Mouse (Mus musculus) Muller cell, postnatal 12 days (primary cell): ENCODE data around the gene Isca2.

Experiments
- DNase-seq: peaks from one replicate; pipeline ENCODE4 v3.0.0-alpha.2; 2015; ENCODE audit errors: inconsistent ontology term

The Isca2 gene

DNA sequence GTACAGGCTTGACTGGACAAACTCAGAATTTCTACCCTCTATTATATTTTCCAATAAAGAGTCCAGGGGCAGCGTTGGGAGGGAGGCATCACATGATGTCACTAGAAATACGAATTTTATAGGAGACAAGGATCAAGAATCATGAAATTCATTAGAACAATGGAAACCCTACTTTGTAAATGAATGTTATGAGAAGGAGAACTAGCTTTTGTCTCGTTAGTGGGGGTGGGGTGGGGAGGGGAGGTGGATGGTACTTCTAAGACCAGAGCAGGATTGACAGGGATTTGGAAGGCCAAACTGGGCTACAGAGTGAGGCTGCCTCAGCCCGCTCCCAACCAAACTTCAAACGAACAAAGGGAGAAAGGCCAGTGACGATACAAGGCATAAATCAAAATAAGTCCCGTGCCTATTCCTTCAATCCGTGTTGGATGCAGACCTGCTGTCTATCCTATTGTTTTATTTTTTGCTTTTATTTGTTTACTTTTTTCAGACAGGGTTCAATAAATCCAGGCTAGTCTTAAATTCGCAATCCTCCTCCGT, 1.0 kb upstream of the Isca2 start:
- DNase-seq, result no peak

DNA sequence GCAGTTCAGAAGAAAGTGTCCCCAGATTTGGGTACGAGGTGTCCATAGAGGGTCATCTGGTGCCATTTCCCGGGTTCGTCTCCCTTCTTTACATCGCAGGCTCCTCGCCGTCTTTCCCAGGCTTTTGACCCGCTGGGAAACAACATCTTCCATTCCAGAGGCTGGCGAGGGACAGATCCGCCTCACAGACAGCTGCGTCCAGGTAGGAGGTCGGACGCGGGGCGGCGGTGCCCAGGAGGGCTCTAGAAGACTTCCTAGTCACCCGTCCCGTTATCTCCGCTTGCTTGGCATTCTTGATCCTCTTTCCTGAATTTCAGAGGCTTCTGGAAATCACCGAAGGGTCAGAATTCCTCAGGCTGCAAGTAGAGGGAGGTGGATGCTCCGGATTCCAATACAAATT, 425 bp downstream of the Isca2 start:
- DNase-seq, result no peak

GRCm38 (mm10) chr12:84774376-84774775, 1.3 kb downstream of the Isca2 start:
- DNase-seq, result peak; percentile 25

- no peak for DNase-seq
Observed at GRCm38 (mm10) chr12:84776229-84776628, 3.2 kb downstream of the Isca2 start.

GRCm38 (mm10) chr12:84784604-84785381, 11.7 kb downstream of the Isca2 start:
- peak; percentile 81 for DNase-seq

DNA sequence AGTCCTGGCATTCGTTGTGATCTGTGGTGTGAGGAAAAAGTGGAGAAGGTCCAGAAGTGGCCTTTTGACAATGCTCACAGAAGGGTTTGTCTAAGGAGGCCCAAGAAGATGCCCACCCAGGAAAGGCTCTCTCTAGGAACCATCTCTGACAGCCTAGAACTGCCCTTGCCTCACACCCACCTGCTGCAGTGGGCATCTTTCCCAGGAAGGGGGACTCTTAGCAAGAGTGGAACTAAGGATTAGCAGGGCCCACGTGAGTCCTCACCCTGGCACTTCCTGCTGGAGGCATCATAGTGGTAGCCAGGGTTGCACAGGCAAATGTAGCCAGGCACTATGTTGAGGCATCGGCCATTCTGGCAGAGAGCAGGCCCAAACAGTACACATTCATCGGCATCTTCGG, 13.0 kb downstream of the Isca2 start:
- no peak for DNase-seq

DNA sequence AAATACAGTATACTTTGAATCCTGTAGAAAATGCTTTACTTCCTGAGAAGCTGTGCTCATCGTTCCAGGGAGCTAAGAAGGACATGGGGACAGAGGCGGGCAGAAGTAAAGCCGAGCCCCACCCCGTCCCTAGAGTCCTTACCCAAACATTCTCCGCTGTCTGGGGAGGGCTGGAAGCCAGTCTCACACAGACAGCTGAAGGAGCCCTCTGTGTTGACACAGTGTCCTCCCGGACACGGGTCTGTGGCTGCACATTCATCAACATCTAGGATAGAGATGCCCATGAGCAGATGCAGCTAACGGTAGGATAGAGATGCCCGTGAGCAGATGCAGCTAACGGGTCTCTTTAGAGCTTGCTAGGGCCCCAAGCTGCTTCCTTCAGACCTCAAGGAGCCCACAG, 17.8 kb downstream of the Isca2 start:
- DNase-seq, result no peak

- no peak for DNase-seq
Observed at GRCm38 (mm10) chr12:84792629-84793028, 19.6 kb downstream of the Isca2 start.

GRCm38 (mm10) chr12:84794647-84795046, 21.6 kb downstream of the Isca2 start:
- DNase-seq, result no peak

DNA sequence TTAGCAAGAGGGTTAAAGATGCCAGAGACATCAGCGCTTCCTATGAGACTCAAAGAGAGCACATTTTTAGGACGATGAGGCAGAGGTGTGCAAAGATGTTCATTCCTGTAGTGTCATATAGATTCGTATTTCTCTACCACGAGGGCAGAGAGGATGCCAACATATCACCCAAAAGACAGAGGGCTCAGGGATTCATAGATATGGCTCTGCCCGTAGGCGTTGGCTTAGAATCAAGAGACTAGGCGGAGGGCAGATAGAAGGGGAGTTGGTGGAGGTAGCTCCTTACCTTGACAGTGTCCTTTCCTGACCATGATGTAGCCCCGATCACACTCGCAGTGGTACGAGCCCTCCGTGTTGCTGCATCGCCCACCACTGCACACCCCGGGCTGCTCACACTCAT, 26.0 kb downstream of the Isca2 start:
- no peak for DNase-seq

GRCm38 (mm10) chr12:84800419-84800818, 27.4 kb downstream of the Isca2 start:
- no peak for DNase-seq

DNA sequence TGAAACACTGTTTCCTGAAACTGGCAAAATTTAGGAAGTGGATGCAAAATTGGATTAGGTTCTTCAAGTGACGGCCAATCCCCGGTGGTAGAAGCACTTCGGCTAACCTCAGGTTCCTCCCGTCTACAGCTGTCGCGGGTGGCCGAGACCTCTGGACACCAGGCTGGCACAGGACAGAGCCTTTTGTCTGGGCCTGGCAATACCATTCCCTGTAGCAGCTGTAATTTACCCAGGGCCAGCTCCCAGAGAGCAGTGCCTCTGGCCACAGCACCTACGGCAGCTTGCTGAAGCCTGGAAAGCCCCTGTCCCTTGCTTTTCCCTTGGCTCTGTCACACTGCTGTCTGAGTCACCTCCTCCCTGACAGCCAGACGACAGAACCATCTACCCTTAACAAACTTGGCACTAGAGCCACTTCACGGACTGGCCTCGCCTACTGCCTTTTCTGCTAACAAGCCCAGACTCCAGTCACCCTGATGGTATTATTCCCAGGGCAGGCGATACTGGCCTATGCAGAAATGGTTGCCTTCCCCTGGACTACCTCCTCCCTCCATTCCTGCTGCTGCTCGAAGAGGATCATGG, 28.6 kb downstream of the Isca2 start:
- DNase-seq, result peak; percentile 19

GRCm38 (mm10) chr12:84802625-84803024, 29.6 kb downstream of the Isca2 start:
- DNase-seq, result no peak

DNA sequence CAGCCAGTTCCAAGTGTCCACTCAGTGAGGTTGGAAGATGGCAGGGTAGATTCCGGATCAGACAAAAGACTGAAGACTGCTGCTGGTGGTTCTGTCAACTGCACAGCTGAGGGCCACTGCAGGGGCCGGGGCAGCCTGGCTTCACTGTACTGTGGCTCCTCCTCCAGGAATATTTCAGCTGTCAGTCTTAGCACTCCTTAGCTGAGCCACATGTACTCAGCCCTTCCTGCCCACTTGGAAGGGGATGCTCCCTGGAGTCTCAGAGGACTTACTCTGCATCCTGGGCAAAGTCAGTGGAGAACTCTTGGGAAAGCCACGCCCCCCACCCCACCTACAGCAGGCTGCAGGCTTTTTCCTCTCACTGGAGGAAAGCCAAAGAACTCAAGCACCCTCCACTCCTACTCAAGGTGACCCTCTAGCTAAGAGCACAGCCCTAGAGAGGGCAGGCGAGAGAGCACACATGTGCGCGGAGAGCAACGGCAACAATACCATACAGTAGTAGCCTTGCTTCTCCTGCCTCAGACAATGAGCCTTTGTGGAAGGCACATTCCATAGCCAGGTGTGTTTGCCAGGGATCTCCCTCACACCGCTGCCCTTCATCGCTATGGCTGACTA, 32.3 kb downstream of the Isca2 start:
- DNase-seq, result peak; percentile 35

DNA sequence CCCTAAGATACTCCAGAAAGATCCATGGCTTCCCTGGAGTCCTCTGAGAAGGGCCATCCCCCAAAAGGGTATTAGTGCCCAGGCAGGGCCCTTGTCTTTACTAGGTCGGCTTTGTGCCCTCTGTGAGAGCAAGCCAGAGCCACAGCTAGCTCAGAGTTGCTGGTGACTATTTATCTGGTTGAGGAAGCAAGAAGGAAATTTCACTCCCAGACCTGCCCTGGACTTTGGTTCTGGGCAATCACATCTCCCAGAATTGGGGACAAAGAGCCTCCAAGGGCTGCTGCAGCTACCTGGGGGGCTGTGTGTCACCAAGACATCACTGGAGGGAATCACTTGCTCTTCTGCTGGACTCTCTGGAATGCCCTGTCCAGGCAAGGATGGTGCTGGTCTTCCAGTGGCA, 33.0 kb downstream of the Isca2 start:
- no peak for DNase-seq

DNA sequence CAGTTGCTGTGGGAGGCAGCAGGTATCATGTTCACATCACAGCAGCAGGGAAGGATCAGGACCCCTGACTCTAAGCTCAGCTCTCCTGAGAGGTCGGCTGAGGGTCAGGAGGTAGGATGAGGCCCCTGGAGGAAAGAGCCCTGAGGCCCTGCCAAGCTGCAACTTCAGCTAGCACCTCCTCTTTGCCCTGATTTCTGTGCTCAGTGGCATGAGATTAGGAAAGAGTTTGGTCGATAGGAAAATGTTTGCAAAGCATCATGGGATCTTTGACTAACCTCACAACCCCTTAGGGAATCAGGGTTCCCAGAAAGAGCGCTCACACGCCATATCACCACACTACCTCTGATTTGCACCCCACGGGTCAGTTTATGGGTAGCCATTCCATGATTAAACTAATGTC, 33.7 kb downstream of the Isca2 start:
- no peak for DNase-seq

GRCm38 (mm10) chr12:84807351-84807750, 34.3 kb downstream of the Isca2 start:
- DNase-seq, result no peak

DNA sequence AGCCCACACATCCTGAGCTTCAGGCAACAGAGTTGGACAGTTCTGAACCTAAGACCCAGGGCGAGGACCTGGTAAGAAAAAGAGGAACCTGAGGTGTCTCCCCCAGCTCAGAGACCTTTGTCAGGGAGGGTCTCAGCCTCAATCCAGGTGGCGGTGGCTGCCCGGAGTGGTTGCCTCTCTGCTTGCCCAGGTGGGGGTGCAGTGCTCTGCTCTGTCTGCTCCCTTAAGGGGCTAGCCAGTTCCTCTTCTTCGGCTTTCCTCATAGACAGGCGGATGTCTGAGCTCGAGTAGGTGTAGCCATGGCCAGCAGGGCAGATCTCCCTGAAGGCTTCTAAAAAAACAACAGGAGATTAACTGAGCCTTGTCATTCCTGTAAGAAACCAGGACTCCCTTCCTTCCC, 36.0 kb downstream of the Isca2 start:
- no peak for DNase-seq

DNA sequence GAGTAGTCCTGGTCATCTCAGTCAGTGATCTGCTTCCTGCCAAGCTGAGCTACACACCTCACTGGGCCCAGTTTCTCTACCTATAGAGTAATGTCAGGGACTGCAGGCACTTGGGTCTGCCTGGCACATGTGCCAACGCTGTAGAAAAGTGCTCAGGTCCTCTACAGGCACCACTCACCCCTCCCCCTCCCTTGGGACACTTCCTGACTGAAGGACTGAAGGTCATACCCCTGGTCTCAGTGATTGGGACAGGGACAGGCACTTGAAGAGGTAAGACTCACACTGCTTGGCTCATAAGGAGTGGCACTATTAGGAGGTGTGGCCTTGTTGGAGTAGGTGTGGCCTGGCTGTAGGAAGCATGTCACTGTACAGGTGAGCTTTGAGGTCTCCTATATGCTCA, 37.8 kb downstream of the Isca2 start:
- DNase-seq, result no peak

DNA sequence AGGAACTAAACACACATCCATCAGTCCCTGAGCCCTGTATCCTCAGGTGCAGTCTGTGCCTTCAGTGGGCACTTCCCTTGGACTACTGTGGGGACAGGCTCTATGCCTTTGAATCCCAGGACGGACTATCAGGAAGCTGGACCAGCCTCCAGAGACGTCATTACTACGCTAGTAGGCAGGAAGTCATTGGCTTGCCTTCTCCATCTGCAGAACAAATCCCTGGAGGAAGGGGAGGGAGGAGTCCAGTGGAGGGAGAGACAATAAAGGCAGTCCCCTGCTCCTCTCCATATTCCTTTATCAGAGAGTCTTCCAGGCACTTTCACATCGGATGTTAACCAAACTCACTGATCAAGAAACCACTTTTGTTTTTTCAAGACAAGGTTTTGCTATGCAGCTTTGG, 38.5 kb downstream of the Isca2 start:
- no peak for DNase-seq

DNA sequence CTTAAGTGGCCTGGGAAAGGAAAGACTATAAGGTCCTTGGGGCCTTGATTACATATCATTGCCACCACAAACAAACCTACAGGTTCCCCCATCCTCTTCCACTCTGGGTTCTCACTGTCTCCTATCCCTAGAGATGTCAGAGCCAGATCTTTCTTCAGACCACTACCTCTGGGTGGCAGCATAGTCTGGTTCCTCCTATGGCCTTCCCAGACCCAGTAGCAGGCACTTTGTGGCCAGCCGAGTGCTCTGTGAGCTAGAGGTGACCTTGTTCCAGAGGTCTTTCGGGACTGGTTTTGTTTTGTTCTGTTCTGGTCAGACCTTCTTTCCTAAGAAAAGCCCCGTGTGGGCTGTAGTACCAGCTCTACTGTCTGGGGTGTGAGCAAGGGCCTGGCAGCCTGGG, 39.0 kb downstream of the Isca2 start:
- DNase-seq, result peak; percentile 20

DNA sequence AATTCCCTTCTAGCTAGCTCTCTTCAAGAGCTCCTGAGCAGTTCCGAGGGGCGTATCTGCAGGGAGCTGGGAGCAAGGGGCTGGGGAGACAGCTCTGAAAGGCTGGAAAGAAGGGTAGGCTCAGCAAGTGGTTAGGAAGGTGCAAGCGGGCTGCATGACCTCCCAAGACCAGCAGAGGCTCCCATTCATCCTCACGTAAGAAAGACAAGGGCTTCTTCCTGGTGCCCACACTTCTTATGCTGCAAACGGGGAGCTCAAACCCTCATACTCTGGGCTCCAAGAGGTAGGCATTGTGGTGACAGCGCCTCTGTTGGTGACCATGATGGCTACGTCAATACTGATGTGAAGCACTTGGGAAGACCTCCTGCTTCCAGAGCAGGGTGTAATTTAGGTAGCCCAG, 40.7 kb downstream of the Isca2 start:
- no peak for DNase-seq
